Mouse (Mus musculus): Measurements from ENCODE around the gene Orai2. TPM values are rescaled to one million over a fixed set of nuclear protein-coding genes. Genes with fewer than 3 reads are reported as not detected.
"Not testable (repeated sequence)": the region's sequence is repeated elsewhere in the genome, so short reads cannot be mapped to it uniquely, and the experiment has no call there.

Orai2 gene
- total and polyA plus RNA-seq, 3 experiments, result 33.6 to 35.7 TPM; not detected in 1

GRCm38 (mm10) chr5:136115891-136116783 is 54.4 kb downstream of the Orai2 start, which contains the start of gene Polr2j (continued):
- peak; percentile 52 for TF ChIP-seq USF1 (IDR thresholded peaks at IDR 0.05; ENCODE audit: low read depth, low read length)
- no peak for TF ChIP-seq EP300 (IDR thresholded peaks at IDR 0.05; ENCODE audit: low read depth in 1 of 2, low read length in 2 of 2)
- TF ChIP-seq SIN3A (IDR thresholded peaks at IDR 0.05; ENCODE audit: low read length), result peak; percentile 93; the same call in 1 of the 2 replicates
- TF ChIP-seq MEF2A (IDR thresholded peaks at IDR 0.05; ENCODE audit: extremely low read depth, insufficient replicate concordance, low read depth, low read length, poor library complexity, severe bottlenecking), result 0 out of 2 replicates have a peak, but pooled peaks have one; percentile 45
- TF ChIP-seq NRF1 (IDR thresholded peaks at IDR 0.05; ENCODE audit: insufficient read depth, low read depth, low read length, poor library complexity, severe bottlenecking), result peak; percentile 99; the same call in 1 of the 2 replicates
- peak; percentile 98 for TF ChIP-seq HCFC1 (IDR thresholded peaks at IDR 0.05; ENCODE audit: low read depth, low read length)
- TF ChIP-seq JUND (IDR thresholded peaks at IDR 0.05; ENCODE audit: low read depth, low read length), result no peak
- TF ChIP-seq GABPA (IDR thresholded peaks at IDR 0.05; ENCODE audit: low read depth, low read length), result peak; percentile 92; the same call in 1 of the 2 replicates
- no peak for TF ChIP-seq MAX (IDR thresholded peaks at IDR 0.05; ENCODE audit: low read length)
- no peak for TF ChIP-seq RCOR1 (IDR thresholded peaks at IDR 0.05; ENCODE audit: low read depth, low read length)
- peak; percentile 97 for TF ChIP-seq NELFE (IDR thresholded peaks at IDR 0.05; ENCODE audit: low read depth, low read length)
- TF ChIP-seq MYC (IDR thresholded peaks at IDR 0.05; ENCODE audit: low read depth, low read length), result peak; percentile 60; the same call in 1 of the 2 replicates
- no peak for TF ChIP-seq GATA1 (IDR thresholded peaks at IDR 0.05; ENCODE audit: low read depth, low read length)

GRCm38 (mm10) chr5:136113546-136113945 is 57.0 kb downstream of the Orai2 start:
- H3K27ac ChIP-seq (ENCODE audit: control insufficient read depth, low read depth, low read length); H3K9me3 ChIP-seq (replicated peaks; ENCODE audit: insufficient read depth, low read length); H3K4me3 ChIP-seq (ENCODE audit: control insufficient read depth in 1 of 2, insufficient read depth in 1 of 2, low read depth in 2 of 2, low read length in 2 of 2); H3K27me3 ChIP-seq (ENCODE audit: control insufficient read depth in 1 of 2, insufficient read depth in 2 of 2, low read length in 2 of 2); H3K9ac ChIP-seq (ENCODE audit: control insufficient read depth, low read depth, low read length, poor library complexity, severe bottlenecking): not testable (repeated sequence)
- DNase-seq (ENCODE audit: low read depth, low spot score), result peak; percentile 43
- Histone ChIP-seq H3K4me1 (ENCODE audit: control insufficient read depth in 1 of 2, insufficient read depth in 2 of 2, low read length in 2 of 2) (peaks cover 4 to 23% of the 10 kb centered on the region in 2 experiments; a peak in 3 of 4 replicates), H3K36me3 (ENCODE audit: control insufficient read depth in 1 of 2, insufficient read depth in 2 of 2, low read length in 2 of 2) (peaks cover 0 to 10% of the 10 kb centered on the region in 2 experiments; a peak in 2 of 4 replicates), H3K79me2 (ENCODE audit: control insufficient read depth, insufficient read depth, low read length, poor library complexity) (peaks cover 20% of the 10 kb centered on the region)

- Histone ChIP-seq H3K4me1 (ENCODE audit: control insufficient read depth in 1 of 2, insufficient read depth in 2 of 2, low read length in 2 of 2) (peaks cover 4 to 9% of the 10 kb centered on the region in 2 experiments; a peak in 3 of 4 replicates), H3K36me3 (ENCODE audit: control insufficient read depth in 1 of 2, insufficient read depth in 2 of 2, low read length in 2 of 2) (peaks cover 0 to 7% of the 10 kb centered on the region in 2 experiments; a peak in 2 of 4 replicates), H3K4me3 (ENCODE audit: control insufficient read depth in 1 of 2, insufficient read depth in 1 of 2, low read depth in 2 of 2, low read length in 2 of 2) (no peak overlapping the region), H3K9ac (ENCODE audit: control insufficient read depth, low read depth, low read length, poor library complexity, severe bottlenecking) (no peak overlapping the region), H3K27me3 (ENCODE audit: control insufficient read depth in 1 of 2, insufficient read depth in 2 of 2, low read length in 2 of 2) (no peaks in the 10 kb centered on the region), H3K9me3 (replicated peaks; ENCODE audit: insufficient read depth, low read length) (no peaks in the 10 kb centered on the region), H3K79me2 (ENCODE audit: control insufficient read depth, insufficient read depth, low read length, poor library complexity) (no peaks in the 10 kb centered on the region), H3K27ac (ENCODE audit: control insufficient read depth, low read depth, low read length) (no peak overlapping the region)
- no peak for TF ChIP-seq POLR2AphosphoS5 (IDR thresholded peaks at IDR 0.05; ENCODE audit: borderline replicate concordance, low read depth, low read length)
- peak; percentile 50; the same call in 1 of the 2 replicates for TF ChIP-seq MAFK (IDR thresholded peaks at IDR 0.05; ENCODE audit: borderline replicate concordance, low read depth, low read length)
- TF ChIP-seq GABPA (IDR thresholded peaks at IDR 0.05; ENCODE audit: low read depth, low read length), result peak; percentile 68; the same call in 1 of the 2 replicates
- TF ChIP-seq SMC3 (IDR thresholded peaks at IDR 0.05; ENCODE audit: low read depth, low read length), result no peak
- no peak for TF ChIP-seq ZC3H11A (IDR thresholded peaks at IDR 0.05; ENCODE audit: low read depth, low read length)
- DNase-seq (ENCODE audit: low read depth, low spot score), result no peak
Measured at GRCm38 (mm10) chr5:136109042-136109441, 61.5 kb downstream of the Orai2 start.

Measured in MEL (cell line).